Mouse (Mus musculus) ovary, postnatal 14 days (tissue): ENCODE data around the gene Hecw2.

Source experiments
- DNase-seq: peaks from one replicate; pipeline ENCODE4 v3.0.0; 2022; ENCODE audit warnings: low spot score

Hecw2 gene

DNA sequence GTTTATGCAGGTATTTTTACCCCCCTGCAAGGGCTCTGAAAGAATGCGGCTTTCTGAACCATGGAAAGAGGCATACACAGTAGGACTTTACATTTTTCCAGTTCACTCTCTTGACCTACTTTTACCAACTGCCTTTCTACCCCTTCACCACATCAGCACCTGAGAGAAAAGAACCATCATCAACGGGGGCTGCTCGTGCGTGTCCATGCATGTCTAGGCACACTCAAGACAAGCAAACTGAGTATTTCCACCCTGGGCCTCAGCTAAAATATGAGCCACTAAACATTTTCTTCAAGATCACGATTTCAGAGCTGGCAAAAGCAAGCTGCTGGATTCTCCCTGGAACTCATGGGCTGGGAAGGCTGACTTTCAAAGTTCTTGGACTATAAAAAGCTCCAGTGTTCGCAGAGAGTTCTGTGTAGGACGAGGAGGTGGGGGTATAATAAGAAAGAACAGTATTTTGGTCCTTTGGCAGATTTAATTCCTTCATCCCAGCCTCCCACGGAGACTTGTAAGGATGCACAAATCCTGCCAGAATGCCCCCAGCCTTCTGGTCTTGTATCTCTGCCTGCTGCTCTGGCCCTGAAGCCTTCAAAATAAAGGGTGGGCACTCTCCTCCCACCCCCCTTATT lies 76.5 kb downstream of the Hecw2 start:
- no peak for DNase-seq

DNA sequence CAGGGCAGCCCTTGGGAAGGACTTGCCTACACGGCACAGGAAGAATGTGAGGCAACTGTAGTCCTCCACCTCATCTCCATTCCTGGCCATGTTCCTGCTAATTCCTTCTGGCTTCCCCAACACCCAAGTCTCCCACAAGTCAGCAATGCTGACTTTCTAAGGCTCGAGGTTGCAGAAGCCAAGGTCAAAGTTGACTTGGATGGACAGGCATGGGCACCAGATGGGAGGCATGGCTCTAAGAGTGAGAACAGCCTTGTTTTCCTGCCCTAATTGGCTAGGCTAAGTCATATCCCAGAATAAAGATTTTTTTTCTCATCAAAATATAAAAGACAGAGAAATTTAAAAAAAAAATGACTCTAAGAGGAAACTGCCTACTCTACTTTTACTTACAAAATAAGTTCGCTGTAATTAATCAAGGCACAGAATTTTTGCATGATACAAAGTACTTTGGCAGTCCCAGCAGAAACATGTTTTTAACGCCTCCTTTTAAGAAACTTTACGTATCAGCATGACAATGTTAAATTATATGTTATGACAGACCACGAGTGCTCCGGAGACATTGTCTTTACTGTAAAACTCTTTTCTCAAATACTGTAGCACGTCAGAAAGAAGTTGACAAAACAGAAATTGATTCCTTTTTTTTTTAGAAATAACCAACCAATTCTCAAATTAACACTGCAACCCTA lies 83.9 kb downstream of the Hecw2 start:
- no peak for DNase-seq

- no peak for DNase-seq
Observed at GRCm38 (mm10) chr1:54109255-54109654, 85.7 kb downstream of the Hecw2 start.

GRCm38 (mm10) chr1:54106756-54107155 lies 88.2 kb downstream of the Hecw2 start:
- DNase-seq, result no peak

DNA sequence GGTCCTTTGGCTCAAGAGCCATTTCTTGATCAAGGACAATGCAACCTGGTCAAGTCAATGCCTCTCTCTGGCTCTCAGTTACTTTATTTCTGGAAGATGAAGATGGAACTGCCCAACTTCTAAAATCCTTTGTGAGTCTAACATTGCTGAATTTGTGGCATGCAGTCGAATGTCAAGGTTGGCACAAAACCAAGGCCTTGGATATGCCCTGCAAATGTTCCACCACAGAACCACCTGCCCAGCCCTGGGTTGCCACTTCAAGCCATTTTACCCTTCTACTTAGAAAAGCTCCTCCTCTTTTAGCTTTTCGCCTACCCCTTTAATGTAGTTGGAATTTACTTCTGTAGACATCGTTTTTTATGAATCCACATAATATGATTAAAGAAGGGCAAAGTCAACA lies 115.3 kb downstream of the Hecw2 start:
- DNase-seq, result no peak

GRCm38 (mm10) chr1:54074456-54074855 lies 120.5 kb downstream of the Hecw2 start:
- DNase-seq, result no peak

GRCm38 (mm10) chr1:54070121-54070520 lies 124.8 kb downstream of the Hecw2 start:
- DNase-seq, result no peak

DNA sequence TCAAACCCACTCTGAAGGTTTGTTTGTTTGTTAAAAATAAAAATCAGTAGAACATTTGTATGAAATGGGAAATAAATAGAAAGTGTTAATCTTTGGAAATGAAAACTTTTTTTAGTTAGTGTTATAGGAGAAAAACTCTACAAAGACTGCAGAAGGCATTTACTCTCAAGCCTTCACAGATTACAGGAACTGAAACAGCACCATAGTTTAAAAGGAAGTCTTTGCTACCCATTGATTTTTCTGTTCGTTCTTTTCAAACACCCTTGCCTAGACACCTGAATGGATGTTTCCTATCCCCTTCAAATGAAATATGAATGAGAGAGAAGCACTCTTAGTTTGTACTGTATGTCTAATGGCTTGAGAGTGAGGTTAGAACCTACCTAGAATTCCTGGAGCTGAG lies 126.7 kb downstream of the Hecw2 start:
- no peak for DNase-seq

GRCm38 (mm10) chr1:54065434-54065833 lies 129.5 kb downstream of the Hecw2 start:
- no peak for DNase-seq

GRCm38 (mm10) chr1:54061078-54061477 lies 133.9 kb downstream of the Hecw2 start:
- DNase-seq, result no peak

DNA sequence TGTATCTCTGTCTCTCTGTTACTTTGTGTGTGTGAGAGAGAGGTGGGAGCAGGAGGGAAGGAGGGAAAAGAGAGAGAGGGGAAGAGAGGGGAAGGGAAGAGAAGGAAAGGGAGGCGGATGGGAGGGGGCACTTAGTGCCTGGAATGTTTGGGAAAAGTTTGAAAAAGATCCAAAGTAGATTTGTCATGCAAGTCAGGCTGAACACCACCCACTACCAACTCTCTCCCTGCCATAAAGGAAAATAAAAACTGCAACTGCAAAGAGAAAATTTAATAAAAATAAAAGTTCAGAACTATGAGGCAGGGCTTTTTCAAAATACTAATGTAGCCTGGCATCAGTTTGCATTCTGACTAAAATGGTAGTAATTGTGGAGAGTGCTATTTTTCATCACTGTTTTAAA lies 135.2 kb downstream of the Hecw2 start:
- no peak for DNase-seq

DNA sequence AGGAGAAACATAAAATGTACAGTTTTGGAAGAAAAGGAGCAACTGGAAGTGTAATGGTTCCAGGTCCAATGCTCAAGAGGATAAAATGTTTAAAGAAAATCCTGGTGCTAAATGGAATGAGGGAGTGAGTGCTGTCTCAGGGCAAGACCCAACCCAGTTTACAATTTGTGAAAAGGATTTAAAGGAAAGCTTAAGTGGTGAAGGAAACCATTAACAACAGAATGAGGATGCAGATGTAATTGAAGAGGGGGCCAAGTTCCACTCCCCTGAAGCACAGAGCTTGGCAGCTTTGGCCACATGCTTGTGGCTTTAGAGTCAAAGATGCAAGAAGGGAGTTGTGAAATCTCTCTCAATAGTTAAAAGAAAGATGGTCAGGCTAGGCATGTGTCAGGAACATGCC lies 142.2 kb downstream of the Hecw2 start:
- no peak for DNase-seq

DNA sequence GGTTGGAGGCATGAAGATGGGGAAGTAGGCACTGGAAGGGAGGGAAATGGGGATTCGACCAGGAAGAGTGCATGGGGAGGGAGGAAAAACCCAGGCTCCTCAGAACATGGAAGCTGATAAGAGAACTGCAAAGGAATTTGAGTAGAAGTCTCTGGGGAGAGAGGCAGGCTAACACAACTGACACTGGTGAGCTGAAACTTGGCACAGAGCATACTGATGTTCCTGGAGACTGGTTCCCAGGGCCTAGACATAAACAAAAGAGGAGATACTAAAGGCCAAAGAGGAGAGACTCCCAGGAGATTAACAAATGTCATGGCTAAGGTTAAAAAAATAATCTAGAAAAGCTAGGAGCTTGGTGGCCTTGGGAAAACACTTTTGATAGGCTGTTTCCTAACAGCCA lies 148.0 kb downstream of the Hecw2 start:
- DNase-seq, result no peak

- DNase-seq, result peak; percentile 10
Observed at GRCm38 (mm10) chr1:54039062-54039461, 155.9 kb downstream of the Hecw2 start.

DNA sequence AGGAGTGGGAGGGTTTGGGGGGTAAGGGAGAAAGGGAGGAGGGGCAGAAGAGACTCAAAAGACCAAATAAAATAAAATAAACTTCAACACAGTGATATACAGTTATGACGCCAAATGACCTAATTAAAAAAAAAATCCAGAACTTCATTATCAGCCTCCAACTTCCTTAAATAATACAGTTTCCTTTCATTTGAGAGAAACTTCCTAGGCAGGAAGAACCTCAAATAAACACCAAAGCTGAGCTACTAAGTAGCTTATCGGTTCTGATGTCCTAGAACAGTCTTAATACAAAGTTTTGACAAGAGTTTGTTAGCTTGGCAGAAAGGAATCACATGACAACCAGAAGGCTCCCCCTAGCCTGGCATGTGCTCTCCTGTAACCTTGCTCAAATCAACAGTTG lies 177.3 kb downstream of the Hecw2 start:
- no peak for DNase-seq

DNA sequence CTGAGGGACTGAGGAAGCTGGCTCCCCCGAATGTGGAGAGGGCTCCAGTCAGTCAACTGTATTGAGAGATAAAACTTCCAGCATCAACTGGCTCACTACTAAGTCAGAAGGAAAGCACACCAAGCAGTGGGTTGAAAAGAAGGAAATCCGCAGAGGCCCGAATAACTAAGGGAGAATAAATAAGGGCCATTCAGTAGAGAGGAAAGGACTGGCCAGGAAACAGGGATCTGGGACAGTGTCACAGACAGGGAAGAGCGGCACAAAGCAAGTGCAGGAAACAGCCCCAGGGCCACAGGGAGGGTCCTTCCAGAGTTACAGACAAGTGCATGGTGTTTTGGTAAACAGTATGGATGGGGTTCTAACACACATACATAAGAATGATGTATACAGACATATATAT lies 179.2 kb downstream of the Hecw2 start:
- DNase-seq, result no peak

DNA sequence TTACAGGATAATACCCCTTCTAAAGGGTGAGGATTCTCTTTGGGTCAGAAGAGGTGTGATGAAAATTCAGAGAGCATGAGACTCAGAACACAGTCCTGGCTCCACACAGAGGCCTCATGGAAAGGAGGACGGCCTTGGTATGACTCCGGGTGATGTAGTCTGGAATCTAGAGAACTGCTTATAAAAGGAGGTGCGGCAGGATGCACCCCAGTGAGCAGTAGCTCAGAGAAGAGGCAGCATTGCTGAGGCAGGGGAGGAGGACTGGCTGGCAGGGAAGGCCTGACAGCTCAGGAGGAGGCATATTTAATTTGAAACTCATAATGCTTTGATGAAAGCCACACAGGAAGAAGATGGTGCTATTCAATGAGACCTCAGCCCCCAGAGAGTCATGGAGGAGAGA lies 182.6 kb downstream of the Hecw2 start:
- DNase-seq, result no peak

- DNase-seq, result no peak
Observed at GRCm38 (mm10) chr1:54009418-54010064, 185.4 kb downstream of the Hecw2 start.

DNA sequence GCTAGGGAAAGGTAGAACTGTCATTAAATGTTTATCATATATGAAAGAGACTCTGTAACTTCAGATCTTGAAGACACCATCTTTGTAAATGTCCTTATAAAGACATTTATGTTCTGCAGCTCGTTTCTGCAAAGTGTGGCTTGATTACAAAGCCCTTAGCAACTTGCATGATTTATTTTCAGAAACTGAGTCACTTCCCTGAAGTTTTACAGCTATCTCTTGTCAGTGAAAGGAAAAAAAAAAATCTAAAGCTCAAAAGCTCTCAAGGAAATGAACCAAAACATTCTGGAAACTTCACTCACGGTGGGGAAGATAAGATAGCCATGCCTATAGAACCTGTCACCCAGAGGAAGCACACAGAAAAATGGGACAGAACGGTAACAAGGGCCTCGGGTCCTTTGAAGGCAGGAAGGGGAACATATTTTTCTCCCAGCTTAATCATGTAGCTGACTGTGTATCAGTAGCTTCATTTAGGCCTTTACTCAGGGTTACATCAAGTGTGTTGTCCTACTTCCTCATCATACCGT lies 189.0 kb downstream of the Hecw2 start:
- DNase-seq, result no peak

DNA sequence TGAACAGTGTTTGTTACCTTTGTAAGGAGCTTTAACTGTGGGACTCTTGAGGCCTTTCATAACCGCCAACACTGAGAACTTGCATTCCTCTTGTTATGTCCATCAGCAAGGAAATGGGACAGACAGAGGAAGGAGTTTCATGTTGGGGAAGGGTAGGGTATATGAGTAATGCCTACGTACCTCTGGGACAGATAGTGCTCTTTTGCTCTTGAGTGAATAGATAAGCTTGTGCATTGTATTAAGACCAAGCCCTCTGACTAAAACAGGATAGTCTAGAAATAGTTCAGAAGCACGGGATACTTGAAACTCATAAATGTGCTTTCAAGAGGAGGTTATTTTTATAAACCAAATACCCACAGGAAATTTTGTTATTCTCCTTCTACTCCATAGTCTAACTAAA lies 191.7 kb downstream of the Hecw2 start:
- DNase-seq, result no peak

- DNase-seq, result no peak
Observed at GRCm38 (mm10) chr1:54002077-54002476, 192.9 kb downstream of the Hecw2 start.

DNA sequence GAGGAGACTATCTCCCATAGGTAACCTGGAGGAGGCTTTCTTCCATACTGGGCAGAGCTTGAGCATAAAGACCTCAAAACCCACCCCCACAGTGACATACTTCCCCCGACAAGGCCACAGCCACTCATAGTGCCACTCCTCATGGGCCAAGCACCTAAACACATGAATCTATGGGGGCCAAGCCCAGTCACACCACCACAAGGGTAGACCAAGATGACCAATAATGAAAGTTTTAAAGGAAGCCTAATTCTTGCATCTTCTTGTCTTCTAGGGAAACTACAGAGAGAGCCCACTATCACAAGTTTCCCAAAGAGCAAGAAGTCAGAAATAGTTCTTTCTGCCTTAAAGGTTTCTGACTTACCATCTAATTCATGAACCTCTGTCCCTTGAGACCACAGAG lies 197.7 kb downstream of the Hecw2 start:
- DNase-seq, result no peak

- no peak for DNase-seq
Observed at GRCm38 (mm10) chr1:53986185-53986892, 208.6 kb downstream of the Hecw2 start.
